Mouse (Mus musculus): Measurements from ENCODE around the gene Snd1. TPM values are rescaled to one million over a fixed set of nuclear protein-coding genes. Genes with fewer than 3 reads are reported as not detected.

The Snd1 gene
- total RNA-seq, 2 experiments from 2014 or later, result 110 to 112 TPM

GRCm38 (mm10) chr6:28947254-28947653 is 472.3 kb downstream of the Snd1 start:
- H3K27ac ChIP-seq, result no peak overlapping the region
- TF ChIP-seq CTCF (conservative IDR thresholded peaks at IDR 0.05), result no peak
- no peak for DNase-seq (ENCODE audit: low spot score in 2 of 2)
- H3K4me3 ChIP-seq, result no peak overlapping the region

- DNase-seq (ENCODE audit: low spot score in 2 of 2), result peak; percentile 56 to 92
- H3K27ac ChIP-seq, result no peak overlapping the region
- no peak overlapping the region for H3K4me3 ChIP-seq
- peak; percentile 93 for TF ChIP-seq CTCF (conservative IDR thresholded peaks at IDR 0.05)
Measured at GRCm38 (mm10) chr6:28949269-28949668, 474.3 kb downstream of the Snd1 start.

GRCm38 (mm10) chr6:28955581-28955980 is 480.6 kb downstream of the Snd1 start:
- no peak overlapping the region for H3K4me3 ChIP-seq
- peak in 1 of 2 experiments; percentile 61 for DNase-seq (ENCODE audit: low spot score in 2 of 2)
- peak; percentile 88 for TF ChIP-seq CTCF (conservative IDR thresholded peaks at IDR 0.05)
- no peak overlapping the region for H3K27ac ChIP-seq

- H3K4me3 ChIP-seq, result no peak overlapping the region
- no peak overlapping the region for H3K27ac ChIP-seq
- no peak for TF ChIP-seq CTCF (conservative IDR thresholded peaks at IDR 0.05)
- no peak for DNase-seq (ENCODE audit: low spot score in 2 of 2)
Measured at GRCm38 (mm10) chr6:28957486-28957885, 482.5 kb downstream of the Snd1 start.

- DNase-seq (ENCODE audit: low spot score in 2 of 2), result no peak
- TF ChIP-seq CTCF (conservative IDR thresholded peaks at IDR 0.05), result no peak
- no peak overlapping the region for H3K27ac ChIP-seq
- H3K4me3 ChIP-seq, result no peak overlapping the region
Measured at GRCm38 (mm10) chr6:28963178-28963577, 488.2 kb downstream of the Snd1 start.

- Histone ChIP-seq H3K27ac (no peak overlapping the region), H3K4me3 (no peak overlapping the region)
- DNase-seq (ENCODE audit: low spot score in 2 of 2), result no peak
- TF ChIP-seq CTCF (conservative IDR thresholded peaks at IDR 0.05), result no peak
Measured at GRCm38 (mm10) chr6:28965264-28965663, 490.3 kb downstream of the Snd1 start.

GRCm38 (mm10) chr6:28969615-28970014 is 494.7 kb downstream of the Snd1 start:
- no peak overlapping the region for H3K27ac ChIP-seq
- DNase-seq (ENCODE audit: low spot score in 2 of 2), result no peak
- TF ChIP-seq CTCF (conservative IDR thresholded peaks at IDR 0.05), result no peak

GRCm38 (mm10) chr6:28970711-28971110 is 495.8 kb downstream of the Snd1 start:
- TF ChIP-seq CTCF (conservative IDR thresholded peaks at IDR 0.05), result no peak
- no peak overlapping the region for H3K4me3 ChIP-seq
- DNase-seq (ENCODE audit: low spot score in 2 of 2), result no peak
- H3K27ac ChIP-seq, result no peak overlapping the region

More at GRCm38 (mm10) chr6:28969615-28970014, 494.7 kb downstream of the Snd1 start:
- no peak overlapping the region for H3K4me3 ChIP-seq

- DNase-seq (ENCODE audit: low spot score in 2 of 2), result no peak
- Histone ChIP-seq H3K4me3 (no peak overlapping the region), H3K27ac (no peak overlapping the region)
- TF ChIP-seq CTCF (conservative IDR thresholded peaks at IDR 0.05), result no peak
Measured at GRCm38 (mm10) chr6:28974498-28974897, 499.6 kb downstream of the Snd1 start.

GRCm38 (mm10) chr6:28975106-28975505 is 500.2 kb downstream of the Snd1 start:
- DNase-seq (ENCODE audit: low spot score in 2 of 2), result peak; percentile 37 to 58
- no peak overlapping the region for H3K4me3 ChIP-seq
- TF ChIP-seq CTCF (conservative IDR thresholded peaks at IDR 0.05), result no peak
- H3K27ac ChIP-seq, result no peak overlapping the region

- no peak for DNase-seq (ENCODE audit: low spot score in 2 of 2)
- no peak overlapping the region for H3K4me3 ChIP-seq
- TF ChIP-seq CTCF (conservative IDR thresholded peaks at IDR 0.05), result no peak
- H3K27ac ChIP-seq, result no peak overlapping the region
Measured at GRCm38 (mm10) chr6:28978031-28978430, 503.1 kb downstream of the Snd1 start.

- DNase-seq (ENCODE audit: low spot score in 2 of 2), result no peak
- Histone ChIP-seq H3K27ac (no peak overlapping the region), H3K4me3 (no peak overlapping the region)
- no peak for TF ChIP-seq CTCF (conservative IDR thresholded peaks at IDR 0.05)
Measured at GRCm38 (mm10) chr6:28978881-28979280, 503.9 kb downstream of the Snd1 start.

GRCm38 (mm10) chr6:28979586-28979985 is 504.6 kb downstream of the Snd1 start:
- no peak for DNase-seq (ENCODE audit: low spot score in 2 of 2)
- Histone ChIP-seq H3K27ac (no peak overlapping the region), H3K4me3 (no peak overlapping the region)
- TF ChIP-seq CTCF (conservative IDR thresholded peaks at IDR 0.05), result no peak

- H3K27ac ChIP-seq, result peak overlapping the region; percentile 87; the same call in 1 of the 2 replicates
- no peak for DNase-seq (ENCODE audit: low spot score in 2 of 2)
- TF ChIP-seq CTCF (conservative IDR thresholded peaks at IDR 0.05), result no peak
- H3K4me3 ChIP-seq, result peak overlapping the region; percentile 68
Measured at GRCm38 (mm10) chr6:28980219-28980618, 505.3 kb downstream of the Snd1 start.
